In genomic region chr5:12475639-12475916, GRCm38 (mm10) we compare ENCODE assay signal across 26 mouse cellular contexts.
"Had no signal": no experiment of that assay in that cellular context is flagged by ENCODE, and none has a peak within 500 bp of the region (broad histone marks: within the 10 kb centered on the region; RNA-seq: fewer than 3 reads in every experiment).

No protein-coding gene starts in this region.

- DNase-seq: gastrocnemius, adult 2 months; gastrocnemius, postnatal 10 days; gastrocnemius, postnatal 25 days; heart, adult 2 months; heart, postnatal 14 days; heart, postnatal 36 days; kidney, adult 18-20 months; kidney, adult 8-10 months; kidney, postnatal 10 days; kidney, postnatal 25 days; kidney, postnatal 4 days; liver; liver, embryonic 13.5 days had no signal

- H3K4me3 ChIP-seq: gastrocnemius, adult 2 months; heart, adult 2 months; heart, embryonic 13.5 days; heart, embryonic 15.5 days; intestine, embryonic 15.5 days; layer of hippocampus, adult 2 months; left cerebral cortex, adult 2 months; limb, embryonic 10.5 days; limb, embryonic 12.5 days; liver, embryonic 13.5 days; liver, embryonic 15.5 days had no signal

- ATAC-seq: inflammation-experienced regulatory T-cells, adult 6 months; intestine, embryonic 15.5 days; intestine, postnatal 0 days had no signal

- H3K4me1 ChIP-seq: intestine, embryonic 15.5 days; limb, embryonic 12.5 days; liver, embryonic 13.5 days; liver, embryonic 15.5 days had no signal

- H3K9ac ChIP-seq: heart, embryonic 13.5 days; heart, embryonic 15.5 days; hindbrain, embryonic 14.5 days; intestine, embryonic 15.5 days; limb, embryonic 12.5 days; liver, embryonic 13.5 days; liver, embryonic 15.5 days had no signal

- H3K9me3 ChIP-seq: heart, embryonic 15.5 days; intestine, embryonic 15.5 days; limb, embryonic 10.5 days; limb, embryonic 12.5 days; liver, embryonic 13.5 days; liver, embryonic 15.5 days had no signal

- H3K27me3 ChIP-seq: heart, embryonic 13.5 days; heart, embryonic 15.5 days; intestine, embryonic 15.5 days; limb, embryonic 12.5 days; liver, embryonic 13.5 days; liver, embryonic 15.5 days had no signal

- H3K36me3 ChIP-seq: heart, embryonic 13.5 days; heart, embryonic 15.5 days; intestine, embryonic 15.5 days; limb, embryonic 10.5 days; limb, embryonic 12.5 days; liver, embryonic 13.5 days; liver, embryonic 15.5 days had no signal

- H3K4me2 ChIP-seq: heart, embryonic 11.5 days; heart, embryonic 13.5 days; heart, embryonic 15.5 days; hindbrain, embryonic 14.5 days; intestine, embryonic 15.5 days; limb, embryonic 12.5 days; liver, embryonic 11.5 days; liver, embryonic 13.5 days; liver, embryonic 15.5 days had no signal

- H3K27ac ChIP-seq: gastrocnemius, adult 2 months; heart, adult 2 months; heart, embryonic 13.5 days; heart, embryonic 15.5 days; hindbrain, embryonic 14.5 days; intestine, embryonic 15.5 days; layer of hippocampus, adult 2 months; left cerebral cortex, adult 2 months; limb, embryonic 10.5 days; limb, embryonic 12.5 days; liver, embryonic 13.5 days; liver, embryonic 15.5 days had no signal
